Mouse (Mus musculus) CH12F3 (cell line): Measurements from ENCODE around the gene Rbm8a2.
"Not testable (repeated sequence)": the region's sequence is repeated elsewhere in the genome, so short reads cannot be mapped to it uniquely, and the experiment has no call there.

ENCODE experiments used
- in situ Hi-C: fragments of 300-500 bp; cut with MboI; formaldehyde crosslinking; loops from 2 replicates; pipeline ENCODE4 v1.14.3; 2020; ENCODE audit warnings: low sequenced_read_pairs

Rbm8a2 gene

DNA sequence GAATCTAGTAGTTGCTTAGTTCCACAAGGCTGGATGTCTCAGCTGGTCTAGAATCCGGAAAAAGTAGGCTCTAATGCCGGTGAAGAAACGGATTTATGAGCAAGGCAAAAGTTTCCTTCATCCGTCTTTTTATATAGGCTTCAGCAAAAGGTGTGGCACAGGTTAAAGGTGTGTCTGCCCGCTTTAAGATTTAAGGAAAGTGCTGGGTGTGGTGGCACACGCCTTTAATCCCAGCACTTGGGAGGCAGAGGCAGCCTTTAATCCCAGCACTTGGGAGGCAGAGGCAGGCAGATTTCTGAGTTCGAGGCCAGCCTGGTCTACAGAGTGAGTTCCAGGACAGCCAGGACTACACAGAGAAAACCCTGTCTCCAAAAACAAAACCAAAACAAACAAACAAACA is at the start of gene Rbm8a2:
Rbm8a2 (minus strand) TSS at position 101 of the 400 bp plus-strand sequence.
- in situ Hi-C loops: not testable (repeated sequence)

DNA sequence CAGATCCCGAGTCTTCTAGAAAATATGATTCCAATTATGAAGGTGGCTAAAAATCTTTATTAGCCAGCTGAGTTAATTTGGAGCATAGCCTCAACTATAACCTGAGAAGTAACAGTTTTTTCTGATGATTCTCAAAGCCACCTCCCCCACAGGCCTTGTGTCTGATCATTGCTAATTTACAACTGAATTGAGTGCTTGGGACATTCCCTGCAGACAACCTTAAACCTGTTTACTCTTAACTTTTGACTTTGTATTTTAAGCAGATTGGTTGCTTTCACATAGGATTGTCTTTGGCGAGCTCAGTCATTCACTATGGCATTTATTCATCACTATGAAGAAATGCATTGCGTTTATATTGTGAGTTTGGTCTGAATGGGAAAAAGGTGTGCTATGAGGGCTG is 49.5 kb upstream of the Rbm8a2 start:
- in situ Hi-C loops: no loop called here

DNA sequence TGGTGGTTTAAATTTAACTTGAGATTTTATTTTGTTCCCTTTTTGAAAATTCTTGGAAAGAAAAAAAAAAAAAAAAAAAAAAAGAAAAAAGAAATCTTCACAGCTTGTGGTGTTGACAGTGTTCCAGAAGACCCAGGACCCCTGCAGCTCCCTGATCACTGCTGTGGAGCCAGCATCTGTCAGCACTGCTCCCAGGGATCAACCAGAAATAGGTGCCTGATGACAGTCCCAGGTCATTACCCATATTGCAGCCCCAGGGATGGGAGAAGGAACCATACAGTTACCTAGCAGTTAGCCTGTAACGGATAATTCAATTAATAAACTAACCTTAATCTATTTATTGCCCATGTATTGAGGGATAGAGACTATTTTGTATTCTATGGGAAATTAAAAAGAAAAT is 45.6 kb upstream of the Rbm8a2 start:
- in situ Hi-C loops: no loop called here

DNA sequence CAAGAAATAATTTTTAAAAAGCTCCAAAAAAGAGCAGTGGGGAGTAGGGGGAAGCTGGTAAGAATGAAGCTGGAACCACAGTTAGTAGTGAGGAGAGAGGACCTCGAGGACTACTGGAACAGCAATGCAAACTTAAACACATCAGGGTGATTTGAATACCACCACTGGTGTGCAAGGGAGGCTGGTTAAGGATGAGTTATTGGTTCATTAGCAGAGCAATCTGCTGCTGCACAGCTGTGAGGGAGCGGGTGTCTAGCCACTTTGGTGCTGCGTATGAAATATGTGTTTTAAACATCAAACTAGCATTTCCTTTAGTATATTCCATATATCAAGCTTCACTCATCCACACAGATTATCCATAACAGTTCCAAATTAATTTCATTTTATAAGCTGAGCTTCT is 39.6 kb upstream of the Rbm8a2 start:
- in situ Hi-C loops: no loop called here

DNA sequence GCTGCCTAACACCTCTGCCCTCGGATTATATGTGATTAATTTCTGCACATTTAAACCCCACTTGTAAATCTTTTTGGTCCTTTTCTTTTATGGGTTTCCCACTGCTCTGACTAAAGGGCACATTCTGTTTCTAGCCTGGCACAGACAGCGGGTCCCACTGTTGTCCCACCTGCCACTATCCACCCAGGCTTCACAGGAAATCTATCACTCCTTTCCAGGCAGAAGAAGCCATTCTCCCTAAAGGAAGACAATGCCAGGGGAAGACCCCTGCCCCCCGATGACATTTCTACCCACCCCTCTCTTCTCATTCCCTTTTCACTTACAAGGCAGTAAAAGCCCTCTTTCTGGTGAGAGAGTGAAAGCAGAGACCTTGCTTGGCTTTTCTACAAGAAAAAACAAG is 37.2 kb upstream of the Rbm8a2 start:
- in situ Hi-C loops: no loop called here

DNA sequence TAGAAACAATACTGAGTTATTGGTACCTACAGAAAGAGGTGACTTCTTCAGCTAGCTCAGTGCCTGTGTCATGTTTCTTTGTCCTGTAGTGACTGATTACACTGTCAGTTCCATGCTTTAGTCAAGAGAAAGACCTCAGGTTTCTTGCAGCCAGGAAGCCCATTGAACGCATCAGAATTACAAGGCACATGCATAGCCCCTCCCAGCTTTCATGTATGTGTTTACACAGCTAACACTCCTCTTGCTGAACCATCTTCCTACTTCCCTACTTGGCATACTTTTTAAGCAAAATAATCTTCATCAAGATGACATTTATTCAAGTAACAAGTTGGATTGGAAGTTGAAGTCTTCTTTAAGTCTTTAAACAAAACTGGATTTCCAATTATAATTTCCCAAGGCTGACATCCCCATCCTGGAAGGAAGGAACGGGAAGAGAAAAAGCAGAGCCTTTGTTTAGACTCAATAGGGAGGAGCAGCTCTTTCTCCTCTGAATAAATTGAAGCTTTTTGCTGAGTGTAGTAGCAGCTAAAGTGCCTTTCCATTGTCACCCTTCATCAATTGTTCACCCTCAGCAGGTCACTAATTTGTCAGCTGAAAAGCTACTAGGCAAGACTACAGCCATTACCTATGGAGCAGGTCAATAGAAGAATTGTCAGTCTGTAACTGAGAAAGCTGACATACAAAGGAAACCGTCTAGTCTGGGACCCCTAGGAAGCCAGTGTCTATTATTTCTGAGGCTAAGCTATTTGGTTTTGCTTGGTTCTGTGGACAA is 34.8 kb upstream of the Rbm8a2 start:
- in situ Hi-C loops: no loop called here

DNA sequence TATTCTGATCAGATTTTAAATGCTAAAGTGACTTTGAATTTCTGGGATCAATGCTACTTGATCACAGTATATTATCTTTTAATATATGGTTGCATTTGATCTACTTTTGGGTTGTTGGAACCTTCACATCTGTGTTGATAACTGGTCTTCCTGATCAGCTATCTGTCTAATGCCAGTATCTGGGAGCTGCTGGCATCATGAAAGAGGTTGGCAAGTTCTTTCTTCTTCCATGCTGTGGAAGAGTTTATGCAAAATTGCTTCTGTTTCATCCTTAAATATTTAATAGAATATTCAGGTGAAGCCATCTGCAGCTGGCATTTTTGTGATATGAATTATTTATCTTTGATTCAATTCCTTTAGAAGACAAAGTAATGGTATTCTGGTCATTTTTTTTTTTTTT is 32.6 kb upstream of the Rbm8a2 start:
- in situ Hi-C loops: no loop called here

DNA sequence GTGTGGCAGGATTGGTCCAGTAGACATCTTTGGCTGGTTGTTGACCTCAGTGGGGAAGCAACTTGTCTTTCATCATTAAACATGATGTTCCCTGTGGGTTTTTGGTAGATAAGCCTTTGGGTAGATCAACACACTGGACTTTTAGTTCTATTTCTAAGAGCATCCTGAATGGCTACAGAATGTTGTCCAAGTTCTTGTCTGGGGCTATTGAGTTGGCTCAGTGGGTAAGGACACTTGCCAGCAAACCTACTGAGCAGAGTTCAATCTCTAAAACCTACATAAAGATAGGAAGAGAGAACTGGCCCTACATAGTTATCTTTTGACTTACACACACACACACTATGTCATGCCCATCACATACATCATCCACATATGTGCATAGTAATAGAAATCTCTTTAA is 32.2 kb upstream of the Rbm8a2 start:
- in situ Hi-C loops: no loop called here

DNA sequence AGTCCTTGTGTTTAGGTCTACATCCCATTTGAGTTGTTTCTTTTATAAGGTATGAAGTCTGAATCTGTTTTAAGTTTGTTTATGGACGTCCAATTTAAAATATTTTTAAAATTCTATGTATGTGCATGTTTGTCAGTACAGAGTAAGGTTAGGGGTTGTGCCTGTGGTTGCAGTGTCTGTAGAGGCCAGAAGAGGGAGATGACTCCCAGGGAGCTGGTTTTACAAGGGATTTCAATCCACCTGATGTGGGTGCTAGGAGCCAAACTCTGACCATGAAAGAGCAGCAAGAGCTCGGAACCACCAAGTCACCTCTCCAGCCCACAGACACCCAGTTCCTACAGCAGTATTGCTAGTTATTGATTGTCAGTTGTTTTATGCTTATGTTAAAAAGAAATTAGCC is 29.5 kb upstream of the Rbm8a2 start:
- in situ Hi-C loops: no loop called here

DNA sequence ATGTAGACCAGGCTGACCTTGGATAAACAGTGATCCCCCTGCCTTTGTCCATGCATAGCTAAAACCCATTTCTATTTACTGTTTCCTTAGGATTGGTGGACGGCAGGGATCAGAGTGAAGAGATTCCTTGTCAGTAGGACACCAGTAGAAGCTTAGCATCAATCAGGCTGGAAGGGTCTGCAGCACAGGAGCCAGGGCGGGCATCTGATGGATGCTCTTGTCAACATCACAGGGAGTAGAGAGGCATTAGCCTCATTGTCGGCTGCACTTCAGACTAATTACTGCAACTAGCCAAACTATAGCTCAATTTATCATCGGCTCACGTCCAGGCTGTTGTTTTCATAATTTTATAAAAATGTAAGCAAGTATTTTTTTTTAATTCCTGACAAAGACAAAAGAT is 21.7 kb upstream of the Rbm8a2 start:
- in situ Hi-C loops: no loop called here

DNA sequence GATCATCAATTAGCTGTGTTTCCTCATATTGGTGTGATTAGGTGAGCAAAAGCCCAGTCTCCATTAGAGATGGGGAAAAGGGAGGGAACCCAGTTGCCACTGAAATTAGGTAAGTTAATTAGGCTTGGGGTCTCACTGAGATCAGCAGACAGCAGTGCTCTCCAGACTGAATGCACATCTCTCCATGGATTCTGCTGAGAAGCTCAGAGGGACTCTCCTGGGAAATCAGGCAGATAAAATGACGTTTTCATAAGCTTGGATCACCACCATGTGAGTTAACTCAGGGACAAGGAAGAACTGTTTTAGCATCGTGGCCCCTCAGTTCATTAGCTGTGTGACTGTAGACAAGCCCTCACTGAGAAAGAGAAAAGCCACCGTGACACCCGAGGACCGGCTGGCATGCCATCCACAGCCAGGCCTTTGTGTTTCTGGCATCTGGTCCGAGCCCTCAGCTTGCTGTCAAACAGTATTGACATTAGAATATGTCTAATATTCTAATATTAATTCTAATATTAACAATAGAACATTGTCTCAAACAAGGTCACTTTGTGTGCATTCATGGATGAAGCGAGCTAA is 18.2 kb upstream of the Rbm8a2 start:
- in situ Hi-C loops: no loop called here

DNA sequence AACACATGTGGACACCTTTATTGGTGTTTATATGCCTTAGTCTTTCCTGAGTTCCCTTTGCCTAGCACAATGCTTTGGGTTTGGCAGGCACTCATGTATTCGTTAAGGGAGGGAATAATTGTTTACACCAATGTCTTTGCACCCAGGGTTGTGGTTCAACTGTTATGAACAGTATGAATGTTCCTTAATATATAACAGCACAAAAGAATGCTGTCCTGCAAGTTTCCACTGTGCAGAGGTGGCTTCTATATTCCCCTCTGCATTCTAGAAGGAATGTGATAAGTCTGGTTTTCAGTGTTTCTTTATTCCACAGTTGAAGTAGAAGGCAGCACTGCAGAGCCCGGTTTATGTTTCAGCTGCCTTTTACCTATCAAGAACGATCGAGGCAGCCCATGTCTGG is 10.0 kb upstream of the Rbm8a2 start:
- in situ Hi-C loops: no loop called here

DNA sequence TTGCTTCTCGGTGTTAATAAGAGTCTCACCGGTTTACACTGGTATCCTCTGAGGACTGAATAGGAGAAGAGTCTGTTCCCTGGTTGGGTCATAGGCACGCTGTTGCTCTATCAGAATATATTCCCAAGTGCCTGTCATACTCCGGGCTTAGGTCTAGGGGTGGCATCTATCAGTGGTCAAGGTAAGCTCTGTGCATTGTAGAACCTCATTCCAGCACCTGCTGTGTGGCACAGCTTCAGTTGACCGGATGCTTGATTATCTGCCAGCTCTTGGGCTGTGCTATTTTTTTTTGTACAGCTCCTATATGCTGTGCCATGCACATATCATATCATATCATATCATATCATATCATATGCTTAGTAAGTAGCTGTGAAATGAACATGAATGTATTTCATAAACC is 9.5 kb upstream of the Rbm8a2 start:
- in situ Hi-C loops: no loop called here

DNA sequence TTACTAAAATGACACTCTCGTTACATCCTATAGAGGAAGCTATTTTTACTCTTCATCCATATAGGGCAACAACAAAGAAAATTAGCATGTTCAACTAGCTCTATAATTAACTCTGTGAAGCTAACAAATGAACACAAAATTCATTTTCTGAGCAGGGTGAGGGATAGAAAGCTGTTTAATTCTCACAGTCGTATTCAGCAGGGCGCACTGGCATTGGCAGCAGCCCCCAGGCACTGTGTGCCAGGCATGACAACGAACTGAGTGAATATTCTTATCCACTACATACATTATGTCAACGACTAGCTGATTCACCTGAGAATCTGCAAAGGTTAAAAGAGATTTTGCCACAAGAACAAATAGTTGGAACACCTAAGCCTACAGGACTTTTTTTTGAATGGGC is 8.2 kb downstream of the Rbm8a2 start:
- in situ Hi-C loops: no loop called here

DNA sequence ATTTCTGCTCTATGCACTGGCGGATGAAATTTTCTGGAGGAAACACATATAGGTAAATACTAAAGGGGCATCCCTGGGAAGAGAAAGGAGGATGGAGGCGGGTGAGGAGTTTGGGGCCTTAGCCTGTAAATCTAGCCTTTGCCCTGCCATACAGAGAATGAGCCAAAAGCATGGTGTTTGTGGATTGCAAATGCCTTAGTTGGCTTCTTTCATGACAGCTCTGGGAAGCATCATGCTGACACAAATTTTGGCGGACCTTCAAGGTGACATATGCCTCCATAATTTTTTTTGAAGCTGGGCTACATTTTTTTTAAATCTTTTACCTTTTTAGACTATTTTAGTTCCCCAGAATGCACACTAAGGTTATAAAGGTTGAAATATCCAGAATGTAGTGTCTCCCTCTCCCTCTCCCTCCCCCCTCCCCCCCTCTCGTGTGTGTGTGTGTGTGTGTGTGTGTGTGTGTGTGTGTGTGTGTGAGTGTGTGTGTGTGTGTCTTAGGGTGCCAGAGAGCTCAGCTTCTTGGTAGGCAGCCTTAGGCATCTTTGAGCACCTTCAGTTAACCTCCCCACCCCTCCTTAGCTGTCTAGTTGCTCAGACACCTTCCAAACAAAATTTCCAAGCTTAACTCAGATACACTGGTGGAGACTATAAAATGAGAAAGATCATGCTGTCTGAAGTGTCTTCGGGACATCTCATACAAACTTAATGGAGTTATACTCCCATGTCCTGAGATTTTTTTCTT is 11.7 kb downstream of the Rbm8a2 start:
- in situ Hi-C loops: no loop called here

DNA sequence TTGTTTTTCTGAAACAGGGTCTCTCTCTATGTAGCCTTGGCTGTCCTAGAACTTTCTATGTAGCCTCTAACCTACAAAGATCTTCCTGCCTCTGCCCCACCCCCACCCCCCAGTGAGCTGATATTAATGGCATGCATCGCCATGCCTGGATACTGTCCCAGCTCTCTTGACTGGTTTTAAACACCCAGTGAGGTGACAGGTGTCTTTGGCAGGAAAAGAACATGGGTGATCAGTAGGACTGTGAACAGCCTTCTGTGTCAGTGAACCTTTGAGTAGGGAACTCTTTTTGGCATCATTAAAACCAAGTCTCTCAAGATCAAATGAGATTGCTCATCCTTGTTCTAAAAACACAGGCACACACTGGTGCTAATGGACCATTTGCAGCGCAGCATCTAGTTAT is 17.1 kb downstream of the Rbm8a2 start:
- in situ Hi-C loops: no loop called here

DNA sequence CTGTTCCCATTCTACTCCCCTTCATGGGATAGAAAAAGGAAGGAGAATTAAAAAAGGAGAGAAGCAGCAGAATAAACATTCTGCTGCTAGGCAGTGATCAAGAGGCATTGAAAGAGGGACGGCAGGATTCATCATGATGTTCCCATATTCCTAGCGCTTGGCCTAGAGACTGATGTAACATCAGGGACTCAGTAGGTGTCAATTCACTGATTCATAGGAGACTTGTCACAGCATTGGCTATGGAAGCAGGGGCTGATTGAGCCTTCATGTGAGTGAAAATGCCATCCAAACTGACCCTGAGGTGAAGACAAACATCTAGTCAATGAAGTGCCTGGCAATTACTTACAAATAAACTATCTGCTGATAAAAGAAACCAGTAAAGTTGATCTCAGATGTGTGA is 28.1 kb downstream of the Rbm8a2 start:
- in situ Hi-C loops: no loop called here

DNA sequence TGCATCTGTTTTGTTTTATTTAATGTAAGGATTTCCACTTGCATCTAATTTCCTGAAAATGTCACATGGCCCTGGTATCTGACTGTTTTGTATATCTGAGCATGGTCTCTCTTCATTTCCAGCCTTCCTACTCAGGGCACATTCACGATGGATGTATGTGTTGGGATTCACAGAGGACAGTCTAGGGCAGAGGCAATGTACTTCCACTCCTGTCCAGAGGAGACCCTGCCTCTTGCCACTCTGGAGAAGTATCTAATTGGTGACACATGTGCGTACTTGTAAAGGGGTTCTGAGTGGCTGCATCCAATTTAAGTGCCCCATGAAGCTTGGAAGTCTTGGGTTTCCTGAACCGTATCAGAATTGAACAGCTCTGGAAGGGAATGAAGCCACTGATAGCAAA is 28.5 kb downstream of the Rbm8a2 start:
- in situ Hi-C loops: no loop called here

DNA sequence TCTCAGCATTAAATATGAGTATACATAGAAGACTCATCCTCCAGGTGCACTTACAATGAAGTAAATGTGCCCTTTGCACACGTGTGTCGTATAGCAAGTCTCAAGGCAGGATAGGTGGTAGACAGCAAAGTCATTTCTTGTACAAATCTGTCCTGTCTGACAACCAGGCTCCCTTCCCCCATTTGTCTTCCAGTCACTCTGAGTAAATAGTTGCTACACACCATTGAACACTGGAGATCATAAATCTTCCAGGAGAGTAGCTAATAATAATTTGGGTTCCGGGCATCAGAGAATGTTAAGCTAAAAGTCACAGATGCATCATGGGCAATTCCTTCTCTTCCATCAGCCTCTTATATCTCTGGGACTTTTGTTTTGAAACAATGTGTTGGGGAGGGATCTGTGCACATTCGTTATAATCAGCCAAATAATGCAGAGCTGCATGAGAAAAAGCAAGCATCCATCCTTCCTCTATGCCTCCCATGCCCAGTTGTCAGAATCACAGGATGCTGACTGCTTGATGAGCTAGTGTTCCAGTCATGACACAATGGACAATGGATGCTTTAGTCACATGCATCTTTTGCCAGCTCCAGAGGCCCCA is 32.1 kb downstream of the Rbm8a2 start:
- in situ Hi-C loops: loop anchor here (25.0 kb wide), 2 partner anchors 765 to 915 kb away; no protein-coding TSS in a partner anchor

DNA sequence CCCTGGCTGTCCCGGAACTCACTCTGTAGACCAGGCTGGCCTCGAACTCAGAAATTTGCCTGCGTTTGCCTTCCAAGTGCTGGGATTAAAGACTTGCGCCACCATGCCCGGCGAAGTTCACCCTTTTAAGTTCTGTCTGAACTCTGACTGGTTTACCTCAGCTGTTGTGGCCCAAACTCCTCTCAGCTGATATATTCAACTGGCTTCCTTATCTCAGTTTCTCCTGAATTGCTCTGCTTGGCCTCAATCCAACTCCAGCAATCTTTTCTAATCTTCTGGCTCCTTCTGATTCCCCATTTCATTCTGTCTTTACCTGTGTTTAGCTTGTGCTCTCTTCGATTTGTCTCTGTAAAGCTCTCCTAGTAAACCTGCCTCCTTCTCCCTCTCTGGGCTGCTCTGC is 35.7 kb downstream of the Rbm8a2 start:
- in situ Hi-C loops: loop anchor here (25.0 kb wide), 2 partner anchors 769 to 919 kb away; no protein-coding TSS in a partner anchor

DNA sequence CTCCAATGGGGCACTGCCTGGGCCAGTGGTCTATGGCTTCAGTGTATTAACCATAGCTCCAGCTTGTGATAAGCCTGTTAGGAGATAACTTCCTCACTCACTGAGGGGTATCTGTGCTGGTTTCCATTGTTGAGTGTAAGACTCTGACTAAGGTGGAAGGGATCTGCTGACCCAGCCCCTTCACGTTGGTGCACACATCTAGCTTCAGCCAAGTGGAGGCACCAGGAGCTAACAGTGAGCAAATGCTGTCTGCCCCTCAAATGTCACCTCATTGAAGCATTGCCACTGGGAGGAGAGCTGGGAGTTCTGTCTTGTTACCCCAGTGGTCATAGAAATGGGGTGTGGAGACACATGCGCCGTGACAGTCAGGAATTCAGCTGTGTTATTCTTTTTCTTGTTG is 40.2 kb downstream of the Rbm8a2 start:
- in situ Hi-C loops: loop anchor here (25.0 kb wide), 2 partner anchors 774 to 924 kb away; no protein-coding TSS in a partner anchor
